Mouse (Mus musculus) spleen, postnatal 14 days (tissue): ENCODE results near the gene Fkbp14.

Experiments used
- DNase-seq, 2 experiments: peaks; one replicate each; pipeline ENCODE4 v3.0.0; 2021 to 2022; ENCODE audit warnings: low spot score in 2 of 2

Gene Fkbp14

GRCm38 (mm10) chr6:54597208-54597607, at the start of gene Fkbp14:
Fkbp14 (minus strand) TSS chr6:54597308.
- no peak for DNase-seq

DNA sequence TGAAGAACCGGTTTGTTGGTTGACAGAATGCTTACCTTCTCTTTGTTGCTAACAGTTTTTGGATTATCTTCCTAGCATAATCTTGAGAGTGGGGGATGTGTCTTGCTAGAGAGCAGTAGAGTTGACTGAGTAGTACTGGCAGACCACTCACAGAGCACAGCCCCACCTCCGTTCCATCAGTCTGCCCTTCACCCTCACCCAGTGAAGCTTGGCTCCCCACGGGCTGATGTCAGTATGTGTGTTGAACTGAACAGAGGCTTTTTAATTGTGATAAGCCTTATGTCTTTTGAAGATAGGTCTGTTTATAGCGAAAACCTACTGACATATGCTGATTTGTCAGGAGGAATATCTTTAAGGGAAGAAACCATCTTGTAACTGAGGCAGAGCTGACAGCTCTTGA, 46.1 kb upstream of the Fkbp14 start:
- DNase-seq, result no peak

GRCm38 (mm10) chr6:54641953-54642352, 44.8 kb upstream of the Fkbp14 start:
- no peak for DNase-seq

- DNase-seq, result no peak
Measured at GRCm38 (mm10) chr6:54639877-54640276, 42.8 kb upstream of the Fkbp14 start.

GRCm38 (mm10) chr6:54631462-54631861, 34.4 kb upstream of the Fkbp14 start:
- DNase-seq, result no peak

- no peak for DNase-seq
Measured at GRCm38 (mm10) chr6:54629734-54630133, 32.6 kb upstream of the Fkbp14 start.

GRCm38 (mm10) chr6:54628381-54628780, 31.3 kb upstream of the Fkbp14 start:
- DNase-seq, result no peak

DNA sequence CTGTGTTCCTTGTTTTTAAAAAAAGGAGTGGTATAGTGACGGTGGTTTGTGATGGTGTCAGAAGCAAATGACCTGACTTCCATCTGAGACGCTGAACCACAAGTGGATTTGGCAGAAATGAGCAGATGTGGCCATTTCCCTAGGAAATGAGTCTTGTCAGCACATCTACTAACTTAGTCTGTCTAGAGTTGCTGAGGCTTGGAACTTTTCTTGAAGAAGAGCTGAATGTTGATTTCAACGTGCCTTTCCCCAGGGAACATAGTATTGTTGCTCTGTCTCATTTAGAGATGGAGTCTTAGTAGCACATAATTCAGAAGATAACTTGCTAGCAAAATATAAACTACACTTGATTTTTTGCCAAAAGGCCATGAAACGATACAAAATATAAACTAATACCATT, 23.2 kb upstream of the Fkbp14 start:
- DNase-seq, result no peak

- DNase-seq, result no peak
Measured at GRCm38 (mm10) chr6:54619530-54619929, 22.4 kb upstream of the Fkbp14 start.

DNA sequence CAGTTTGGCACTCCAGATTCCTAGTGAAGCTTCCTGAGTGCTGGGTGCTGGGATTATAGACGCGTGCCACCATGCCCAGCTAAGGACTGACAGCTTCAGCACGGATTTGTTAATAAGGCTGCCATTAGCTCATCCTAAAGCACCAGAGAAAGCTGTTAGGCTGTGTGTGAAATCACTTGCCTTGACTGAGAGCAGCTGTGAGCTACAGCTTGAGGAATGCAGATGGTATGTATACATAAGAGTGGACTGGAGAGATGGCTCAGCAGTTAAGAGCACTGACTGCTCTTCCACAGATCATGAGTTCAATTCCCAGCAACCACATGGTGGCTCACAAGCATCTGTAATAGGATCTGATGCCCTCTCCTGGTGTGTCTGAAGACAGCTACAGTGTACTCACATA, 20.3 kb upstream of the Fkbp14 start:
- DNase-seq, result no peak

DNA sequence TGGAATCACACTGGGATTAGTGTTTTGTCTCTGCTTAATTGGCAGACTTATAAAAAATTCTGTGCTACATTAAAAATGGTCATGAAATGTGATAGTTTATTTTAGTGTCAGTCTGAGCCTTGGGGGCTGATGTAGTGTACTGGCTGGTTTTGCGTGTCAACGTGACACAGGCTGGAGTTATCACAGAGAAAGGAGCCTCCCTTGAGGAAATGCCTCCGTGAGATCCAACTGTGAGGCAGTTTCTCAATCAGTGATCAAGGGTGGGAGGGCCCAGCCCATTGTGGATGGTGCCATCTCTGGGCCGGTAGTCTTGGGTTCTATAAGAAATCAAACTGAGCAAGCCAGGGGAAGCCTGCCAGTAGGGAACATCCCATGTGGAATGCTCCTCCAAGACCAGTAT, 9.1 kb upstream of the Fkbp14 start:
- no peak for DNase-seq

DNA sequence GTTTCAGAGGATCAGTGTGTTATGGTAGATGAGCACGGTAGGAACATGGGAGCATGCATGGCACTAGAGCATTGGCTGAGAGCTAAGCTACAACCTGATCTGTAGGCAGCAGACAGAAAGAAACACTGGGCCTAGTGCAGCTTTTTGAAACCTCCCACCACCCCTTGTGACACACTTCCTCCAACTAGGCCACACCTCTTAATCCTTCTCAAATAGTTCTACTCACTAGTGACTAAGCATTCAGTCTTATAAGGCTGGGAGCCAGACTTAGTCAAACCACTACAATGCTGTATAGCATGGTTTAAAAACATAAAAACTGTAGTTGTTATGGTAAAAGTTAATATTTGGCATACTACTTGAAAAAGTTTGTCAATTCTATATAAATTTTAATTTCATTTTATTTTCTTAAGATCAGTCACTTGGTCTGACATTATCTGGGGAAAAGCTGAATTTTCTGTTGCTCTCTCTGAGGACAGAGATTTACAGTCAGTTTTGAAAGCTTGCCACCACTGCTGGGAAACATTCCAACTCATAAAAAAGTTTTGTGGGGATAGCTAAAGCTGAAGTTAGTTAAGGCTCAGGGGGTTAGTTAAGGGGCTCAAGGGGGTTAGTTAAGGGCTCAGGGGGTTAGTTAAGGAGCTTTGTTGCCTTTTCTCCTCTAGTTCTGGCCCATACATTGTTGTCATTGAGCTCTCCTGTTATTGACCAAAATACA, 7.0 kb upstream of the Fkbp14 start:
- no peak for DNase-seq

- no peak for DNase-seq
Measured at GRCm38 (mm10) chr6:54602891-54603290, 5.8 kb upstream of the Fkbp14 start.

DNA sequence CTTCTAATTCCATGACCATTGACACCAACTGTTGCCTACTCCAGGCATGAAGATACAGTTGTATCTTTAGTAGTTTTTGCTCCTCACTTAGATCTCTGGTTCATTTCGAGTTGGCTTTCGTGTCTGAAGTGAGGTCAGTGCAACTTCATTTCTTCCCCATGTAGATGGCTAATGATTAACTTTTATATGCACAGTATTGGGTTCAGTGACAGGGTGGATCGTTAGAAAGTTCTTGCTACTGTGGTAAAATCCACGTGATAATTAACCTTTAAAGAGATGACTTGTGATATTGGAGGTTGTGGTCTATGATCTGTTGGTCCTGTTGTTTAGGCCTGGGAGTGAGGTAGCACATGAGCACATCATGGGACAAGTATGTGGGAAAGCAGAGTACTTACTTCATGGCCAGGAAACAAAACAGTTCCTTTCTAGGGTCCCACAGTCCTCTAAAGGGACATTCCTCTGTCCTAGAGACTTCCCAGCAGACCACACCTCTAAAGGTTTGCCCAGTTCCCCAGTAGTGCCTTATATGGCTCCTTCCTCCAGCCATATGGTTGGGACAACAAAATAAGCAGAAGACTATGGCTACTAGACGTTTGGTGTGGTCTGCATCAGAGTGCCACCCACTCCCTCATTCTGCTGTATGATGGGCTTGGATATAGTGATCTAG, 3.7 kb upstream of the Fkbp14 start:
- DNase-seq, result no peak

- DNase-seq, result no peak
Measured at GRCm38 (mm10) chr6:54597711-54598110, 603 bp upstream of the Fkbp14 start.

GRCm38 (mm10) chr6:54595330-54595878, 1.7 kb downstream of the Fkbp14 start:
- DNase-seq, result no peak

GRCm38 (mm10) chr6:54594469-54595329, 2.4 kb downstream of the Fkbp14 start, which contains the start of gene Plekha8:
Plekha8 (plus strand) TSS chr6:54595111.
- peak; percentile 67 to 79 for DNase-seq

DNA sequence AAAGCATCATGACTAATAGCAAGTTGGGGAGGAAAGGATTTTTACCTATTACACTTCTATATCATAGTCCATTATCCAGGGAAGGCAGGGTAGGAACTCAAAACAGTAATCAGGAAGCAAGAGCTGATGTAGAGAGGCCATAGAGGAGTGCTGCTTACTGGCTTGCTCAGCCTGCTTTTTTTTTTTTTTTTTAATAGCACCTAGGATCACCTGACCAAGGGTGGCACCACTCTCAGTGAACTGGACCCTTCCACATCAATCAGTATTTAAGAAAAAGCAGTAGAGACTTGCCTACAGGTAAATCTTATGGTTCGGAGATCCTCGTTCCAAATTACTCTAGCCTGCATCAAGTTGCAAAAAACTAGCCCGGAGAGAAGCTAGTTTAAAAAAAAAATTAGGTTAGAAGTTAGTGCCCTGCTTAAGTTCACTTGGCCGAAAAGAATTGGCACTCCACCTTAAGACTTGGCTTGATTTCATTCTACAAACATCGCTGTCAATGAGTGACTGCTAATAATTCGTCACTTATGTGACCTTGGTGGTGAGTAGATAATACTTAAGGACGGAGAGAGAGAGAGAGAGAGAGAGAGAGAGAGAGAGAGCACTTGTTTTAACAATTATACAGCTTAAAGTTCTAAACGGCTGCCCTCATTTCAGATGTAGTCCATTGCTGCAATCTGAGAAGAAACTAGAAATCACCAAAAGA, 3.2 kb downstream of the Fkbp14 start:
- DNase-seq, result no peak

- DNase-seq, result peak; percentile 64 to 68
Measured at GRCm38 (mm10) chr6:54592938-54593535, 4.1 kb downstream of the Fkbp14 start.

DNA sequence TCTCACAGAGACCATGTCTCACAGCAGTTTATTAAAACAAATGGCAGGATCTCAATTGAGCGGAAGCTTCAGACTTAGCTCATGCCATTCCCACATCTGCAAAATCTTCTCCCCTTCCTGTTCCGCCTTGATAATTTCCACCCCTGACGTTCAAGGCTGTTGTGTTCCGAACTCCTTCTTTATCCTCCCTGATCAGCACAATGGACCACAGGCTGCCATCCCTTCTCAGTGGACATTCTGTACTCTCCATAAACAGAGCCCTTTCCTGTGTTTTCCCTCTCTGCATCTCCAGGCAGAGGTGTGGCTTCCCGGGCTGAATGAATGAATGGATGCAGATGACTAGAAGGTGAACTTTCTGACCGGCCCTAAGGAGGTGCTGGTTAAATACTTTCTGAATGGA, 5.3 kb downstream of the Fkbp14 start:
- DNase-seq, result no peak

GRCm38 (mm10) chr6:54590691-54591090, 6.4 kb downstream of the Fkbp14 start:
- no peak for DNase-seq
